Mouse (Mus musculus) neural tube, embryonic 11.5 days (tissue): ENCODE data around the gene Sell. TPM values are rescaled to one million over a fixed set of nuclear protein-coding genes. Genes with fewer than 3 reads are reported as not detected.

ENCODE experiments used
- ATAC-seq: fragments of 200-750 bp; cut with Nextera tagmentation; 2 replicates; pipeline ENCODE4 v1.8.0; 2017; ENCODE audit warnings: moderate number of reproducible peaks, mild to moderate bottlenecking, moderate TSS enrichment, moderate library complexity; ENCODE audit not compliant: insufficient read depth, low FRiP score, low TSS enrichment
- DNase-seq: peaks from one replicate; pipeline ENCODE4 v3.0.0-alpha.2; 2015; ENCODE audit warnings: low spot score
- H3K27ac ChIP-seq: fragments of 300-500 bp; sonication (generic); 2 replicates; pipeline ENCODE4 v1.5.1; 2014; ENCODE audit warnings: low read depth, mild to moderate bottlenecking, low read length
- H3K27me3 ChIP-seq: fragments of 300-500 bp; sonication (generic); 2 replicates; pipeline ENCODE4 v1.6.1; 2014; ENCODE audit warnings: mild to moderate bottlenecking, low read length, mixed read lengths; ENCODE audit not compliant: control insufficient read depth, insufficient read depth
- H3K36me3 ChIP-seq: fragments of 300-500 bp; sonication (generic); 2 replicates; pipeline ENCODE4 v1.6.1; 2014; ENCODE audit warnings: mild to moderate bottlenecking, low read length, moderate library complexity, mixed read lengths; ENCODE audit not compliant: control insufficient read depth, insufficient read depth
- H3K4me1 ChIP-seq: fragments of 300-500 bp; sonication (generic); 2 replicates; pipeline ENCODE4 v1.6.1; 2014; ENCODE audit warnings: low read length, mixed read lengths; ENCODE audit not compliant: control insufficient read depth, insufficient read depth
- H3K4me2 ChIP-seq: fragments of 300-500 bp; sonication (generic); 2 replicates; pipeline ENCODE4 v1.6.1; 2014; ENCODE audit warnings: low read depth, mild to moderate bottlenecking, moderate library complexity
- H3K4me3 ChIP-seq: fragments of 300-500 bp; sonication (generic); 2 replicates; pipeline ENCODE4 v1.5.1; 2014; ENCODE audit warnings: low read depth, low read length
- H3K9ac ChIP-seq: fragments of 300-500 bp; sonication (generic); 2 replicates; pipeline ENCODE4 v1.6.1; 2014; ENCODE audit warnings: mild to moderate bottlenecking, low read length
- H3K9me3 ChIP-seq: fragments of 300-500 bp; sonication (generic); 2 replicates; pipeline ENCODE4 v1.6.1; 2016; ENCODE audit warnings: low read length; ENCODE audit not compliant: control insufficient read depth
- WGBS: fragments of 180-500 bp; shearing (Covaris S2); extraction: QIAGEN DNeasy Blood & Tissue Kit; methylation state at CpG from one replicate; pipeline ENCODE4 v1.1.7; 2014; 5-methylcytosine and 5-hydroxymethylcytosine counted together
- polyA plus RNA-seq: library from polyadenylated mRNA; unstranded; fragments of >200 nt; fragmentation: Nextera tagmentation; extraction: Ambion mirVana; gene quantifications from 2 replicates; pipeline ENCODE4 v1.2.1, GENCODE M21; 2014

Sell gene
- polyA plus RNA-seq, 1 experiment from 2014 or later, result not detected

DNA sequence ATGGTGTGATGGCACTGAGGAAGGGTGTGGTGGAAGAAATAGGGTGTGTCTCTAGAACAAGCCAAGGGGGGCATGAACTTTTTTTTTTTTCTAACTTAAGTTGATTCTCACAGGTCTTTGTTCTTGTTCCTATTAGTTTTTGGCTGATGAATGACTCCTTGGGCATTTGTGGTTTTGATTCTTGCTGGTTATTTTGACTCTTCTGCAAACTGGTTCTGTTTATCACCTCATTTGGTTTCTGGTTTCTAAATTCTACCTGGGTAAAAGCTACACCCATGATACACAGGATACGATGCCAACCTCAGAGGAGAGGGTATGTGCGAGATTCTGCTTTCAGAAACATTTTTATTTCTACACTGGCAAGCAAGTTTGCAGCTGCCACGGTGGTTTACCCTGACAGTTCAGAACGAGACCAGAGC is 16.6 kb downstream of the Sell start:
- Histone ChIP-seq H3K4me1 (no peaks in the 10 kb centered on the region), H3K9me3 (no peaks in the 10 kb centered on the region), H3K4me3 (no peak overlapping the region), H3K4me2 (no peak overlapping the region), H3K27me3 (no peaks in the 10 kb centered on the region), H3K36me3 (no peaks in the 10 kb centered on the region), H3K27ac (no peak overlapping the region), H3K9ac (no peak overlapping the region)
- 88% methylated on average over 4 of the region's 4 CpGs for WGBS
- ATAC-seq (no peak), DNase-seq (no peak)

DNA sequence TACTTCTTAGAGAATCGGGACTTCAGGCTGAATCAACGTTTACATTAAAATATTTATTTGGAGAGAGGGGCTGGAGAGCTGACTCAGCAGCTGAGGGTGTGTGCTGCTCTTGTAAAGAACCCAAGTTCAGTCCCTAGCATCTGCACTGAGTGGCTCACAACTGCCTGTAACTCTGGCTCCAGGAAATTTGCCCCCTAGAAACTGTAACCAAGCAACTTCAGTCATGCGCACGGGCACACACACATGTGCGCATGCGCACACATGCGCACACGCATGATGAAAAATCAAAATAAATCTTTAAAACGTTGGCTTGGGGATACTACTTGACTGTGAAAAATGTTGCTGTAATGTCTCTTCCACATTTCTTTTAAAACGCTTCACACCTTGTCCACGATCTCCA is 17.3 kb downstream of the Sell start:
- Histone ChIP-seq H3K4me2 (no peak overlapping the region), H3K27me3 (no peaks in the 10 kb centered on the region), H3K9me3 (no peaks in the 10 kb centered on the region), H3K4me3 (no peak overlapping the region), H3K4me1 (no peaks in the 10 kb centered on the region), H3K9ac (no peak overlapping the region), H3K27ac (no peak overlapping the region), H3K36me3 (no peaks in the 10 kb centered on the region)
- no peak for DNase-seq
- no peak for ATAC-seq
- WGBS, result 88% methylated on average over 11 of the region's 11 CpGs

DNA sequence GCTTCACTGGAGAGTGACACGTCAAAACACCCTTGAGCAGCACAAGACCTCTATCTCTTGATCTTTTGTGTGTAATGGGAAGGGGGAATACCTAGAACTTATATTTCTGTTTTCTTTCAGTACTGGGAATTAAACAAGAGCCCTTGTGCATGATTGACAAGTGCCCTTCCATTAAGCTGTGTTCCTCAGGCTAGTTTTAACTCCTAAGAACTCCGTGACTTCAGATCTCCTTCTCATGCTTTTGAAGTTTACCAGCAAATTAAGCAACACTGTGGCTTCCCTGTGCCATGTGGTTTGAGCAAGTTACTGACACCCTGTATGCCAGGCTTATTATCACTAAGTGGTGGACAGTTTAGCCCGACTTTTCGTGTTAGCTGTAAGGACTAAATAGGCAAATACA is 21.3 kb downstream of the Sell start:
- no peak overlapping the region for H3K4me2 ChIP-seq
- DNase-seq, result no peak
- 88% methylated on average over 4 of the region's 4 CpGs for WGBS
- no peaks in the 10 kb centered on the region for H3K9me3 ChIP-seq
- no peaks in the 10 kb centered on the region for H3K27me3 ChIP-seq
- no peak overlapping the region for H3K27ac ChIP-seq
- no peak overlapping the region for H3K4me3 ChIP-seq
- no peak for ATAC-seq
- H3K9ac ChIP-seq, result no peak overlapping the region
- no peaks in the 10 kb centered on the region for H3K4me1 ChIP-seq
- H3K36me3 ChIP-seq, result no peaks in the 10 kb centered on the region

- Histone ChIP-seq H3K4me3 (no peak overlapping the region), H3K4me1 (no peaks in the 10 kb centered on the region), H3K4me2 (no peak overlapping the region), H3K9me3 (no peaks in the 10 kb centered on the region), H3K36me3 (no peaks in the 10 kb centered on the region), H3K27me3 (no peaks in the 10 kb centered on the region), H3K27ac (no peak overlapping the region), H3K9ac (no peak overlapping the region)
- DNase-seq (no peak), ATAC-seq (no peak)
- 88% methylated on average over 3 of the region's 3 CpGs for WGBS
Measured at GRCm38 (mm10) chr1:164086797-164087196, 25.0 kb downstream of the Sell start.

- no peak overlapping the region for H3K4me3 ChIP-seq
- 92% methylated on average over 5 of the region's 5 CpGs for WGBS
- no peak for DNase-seq
- H3K9ac ChIP-seq, result no peak overlapping the region
- no peak overlapping the region for H3K27ac ChIP-seq
- H3K9me3 ChIP-seq, result no peaks in the 10 kb centered on the region
- ATAC-seq, result no peak
- no peaks in the 10 kb centered on the region for H3K27me3 ChIP-seq
- H3K36me3 ChIP-seq, result no peaks in the 10 kb centered on the region
- no peaks in the 10 kb centered on the region for H3K4me1 ChIP-seq
- H3K4me2 ChIP-seq, result no peak overlapping the region
Measured at GRCm38 (mm10) chr1:164087872-164088271, 26.1 kb downstream of the Sell start.

GRCm38 (mm10) chr1:164096780-164097179 is 35.0 kb downstream of the Sell start:
- Histone ChIP-seq H3K4me1 (no peaks in the 10 kb centered on the region), H3K9me3 (no peaks in the 10 kb centered on the region), H3K36me3 (no peaks in the 10 kb centered on the region), H3K27me3 (no peaks in the 10 kb centered on the region), H3K27ac (no peak overlapping the region), H3K9ac (no peak overlapping the region), H3K4me2 (no peak overlapping the region), H3K4me3 (no peak overlapping the region)
- ATAC-seq (no peak), DNase-seq (no peak)
- WGBS, result 72% methylated on average over 6 of the region's 6 CpGs

- no peaks in the 10 kb centered on the region for H3K36me3 ChIP-seq
- WGBS, result 84% methylated on average over 2 of the region's 2 CpGs
- no peaks in the 10 kb centered on the region for H3K9me3 ChIP-seq
- no peak overlapping the region for H3K27ac ChIP-seq
- no peak overlapping the region for H3K4me2 ChIP-seq
- ATAC-seq, result no peak
- H3K27me3 ChIP-seq, result no peaks in the 10 kb centered on the region
- no peak overlapping the region for H3K9ac ChIP-seq
- H3K4me3 ChIP-seq, result no peak overlapping the region
- no peaks in the 10 kb centered on the region for H3K4me1 ChIP-seq
- DNase-seq, result no peak
Measured at GRCm38 (mm10) chr1:164097911-164098310, 36.1 kb downstream of the Sell start.

DNA sequence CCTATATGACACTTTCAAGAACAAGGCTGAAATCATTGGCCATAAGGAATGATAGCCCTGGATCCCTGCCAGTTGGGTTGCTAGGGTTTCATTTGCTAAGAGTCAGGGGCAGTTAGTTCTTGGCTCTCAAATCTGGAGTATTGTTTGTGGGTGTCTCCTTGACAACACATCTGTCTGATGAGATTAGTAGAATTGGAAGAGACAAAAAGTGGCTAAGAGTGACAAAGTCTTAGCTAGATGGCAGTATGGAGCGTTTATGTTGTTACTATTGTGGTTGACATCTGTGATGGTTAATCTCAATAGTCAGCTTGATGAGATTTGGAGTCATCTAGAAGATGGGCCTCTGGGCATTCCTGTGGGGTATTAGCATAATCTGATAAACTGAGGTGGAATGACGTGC is 36.6 kb downstream of the Sell start:
- no peaks in the 10 kb centered on the region for H3K4me1 ChIP-seq
- WGBS, result 75% methylated on average over 2 of the region's 2 CpGs
- H3K27ac ChIP-seq, result no peak overlapping the region
- H3K27me3 ChIP-seq, result no peaks in the 10 kb centered on the region
- H3K4me2 ChIP-seq, result no peak overlapping the region
- no peaks in the 10 kb centered on the region for H3K36me3 ChIP-seq
- ATAC-seq (no peak), DNase-seq (no peak)
- no peak overlapping the region for H3K9ac ChIP-seq
- H3K4me3 ChIP-seq, result no peak overlapping the region
- no peaks in the 10 kb centered on the region for H3K9me3 ChIP-seq

GRCm38 (mm10) chr1:164109763-164110162 is 48.0 kb downstream of the Sell start:
- WGBS, result 83% methylated on average over 2 of the region's 2 CpGs
- Histone ChIP-seq H3K4me1 (no peaks in the 10 kb centered on the region), H3K27ac (no peak overlapping the region), H3K4me2 (no peak overlapping the region), H3K9me3 (no peaks in the 10 kb centered on the region), H3K4me3 (no peak overlapping the region), H3K9ac (no peak overlapping the region), H3K27me3 (no peaks in the 10 kb centered on the region), H3K36me3 (no peaks in the 10 kb centered on the region)
- no peak for ATAC-seq
- no peak for DNase-seq
